Mouse (Mus musculus) thymus, postnatal 36 days (tissue): Measurements from ENCODE around the gene Elk4.

Experiments
- DNase-seq, 2 experiments: peaks; one replicate each; pipeline ENCODE4 v3.0.0; 2022; ENCODE audit warnings: mixed read lengths in 2 of 2

Elk4 gene

DNA sequence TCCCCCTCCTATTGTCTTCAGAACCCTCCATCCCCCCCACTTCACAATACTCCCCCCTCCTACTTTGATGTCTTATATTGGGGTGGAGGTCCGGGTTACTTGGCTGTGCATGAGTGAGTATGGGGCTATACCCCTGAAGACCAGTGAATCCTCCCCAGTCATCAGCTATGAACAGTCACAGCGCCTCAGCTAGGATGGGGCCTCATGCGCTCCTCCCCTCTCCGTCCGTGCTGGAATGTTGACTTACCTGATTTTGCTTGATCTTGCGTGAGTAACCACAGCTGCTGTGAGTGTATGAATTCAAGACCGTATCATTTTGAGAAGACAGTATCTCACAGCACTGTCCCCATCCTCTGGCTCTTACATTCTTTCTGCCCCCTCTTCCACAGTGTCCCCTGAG is 12.5 kb downstream of the Elk4 start:
- no peak for DNase-seq

DNA sequence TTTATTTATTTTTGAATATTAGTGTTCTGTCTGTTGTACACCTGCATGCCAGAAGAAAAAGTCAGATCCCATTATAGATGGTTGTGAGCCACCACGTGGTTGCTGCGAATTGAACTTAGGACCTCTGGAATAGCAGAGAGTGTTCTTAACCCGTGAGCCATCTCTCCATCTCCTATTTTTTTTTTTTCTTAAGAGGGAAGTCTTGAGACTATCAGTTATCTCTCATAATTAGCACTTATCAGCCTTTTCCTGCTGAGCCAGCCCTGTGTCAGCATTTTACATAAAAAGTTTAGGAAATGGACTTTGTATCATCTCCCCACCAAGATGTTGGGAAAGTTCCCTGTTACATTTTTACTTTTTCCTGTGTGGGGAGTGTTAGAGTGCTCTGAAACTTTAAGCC is 14.7 kb downstream of the Elk4 start:
- DNase-seq: no peak

GRCm38 (mm10) chr1:132026925-132027646 is 19.7 kb downstream of the Elk4 start:
- no peak for DNase-seq

DNA sequence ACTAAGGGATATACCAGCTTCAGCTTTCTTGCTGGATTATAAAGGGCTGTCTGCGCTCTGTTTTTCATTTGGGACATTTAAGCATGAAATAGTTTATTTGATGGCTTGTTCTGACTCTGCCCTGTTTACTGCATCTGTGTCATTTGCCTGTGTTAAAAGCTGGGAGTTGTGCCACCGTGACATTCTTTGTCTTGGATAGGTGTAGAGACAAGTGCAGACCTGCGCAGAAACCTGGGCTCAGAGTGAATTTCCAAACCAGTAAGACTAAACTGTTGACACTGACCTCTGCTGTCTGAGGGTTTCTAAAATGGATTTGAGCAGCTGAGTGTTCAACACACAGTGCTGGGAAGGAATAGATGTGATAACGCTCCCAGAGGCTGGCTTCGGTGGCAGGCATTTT is 20.6 kb downstream of the Elk4 start:
- no peak for DNase-seq

GRCm38 (mm10) chr1:132028413-132028812 is 21.0 kb downstream of the Elk4 start:
- no peak for DNase-seq

GRCm38 (mm10) chr1:132030574-132030973 is 23.2 kb downstream of the Elk4 start:
- DNase-seq: peak; percentile 23 to 35

GRCm38 (mm10) chr1:132032172-132032571 is 24.8 kb downstream of the Elk4 start:
- DNase-seq: no peak

DNA sequence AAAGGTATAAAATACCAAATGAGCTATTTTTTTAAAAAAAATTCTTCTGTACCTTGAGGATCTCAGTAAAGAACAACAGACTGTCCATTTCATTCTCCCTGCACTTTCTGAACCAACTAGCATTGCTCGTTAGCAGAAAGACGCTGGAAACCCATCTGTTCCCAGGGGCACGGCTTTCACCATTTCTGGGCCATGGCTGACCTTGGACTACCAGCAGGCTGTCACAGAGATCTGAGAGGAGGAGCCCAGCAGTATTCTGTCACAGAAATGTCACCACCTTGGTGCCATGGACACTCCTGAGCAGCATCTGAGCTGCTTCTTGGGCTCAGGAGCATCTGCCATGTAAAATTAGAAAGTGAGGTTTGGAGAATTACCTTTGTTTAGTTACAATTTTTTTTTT is 30.3 kb downstream of the Elk4 start:
- no peak for DNase-seq

GRCm38 (mm10) chr1:132038753-132039152 is 31.3 kb downstream of the Elk4 start:
- peak; percentile 13 to 30 for DNase-seq

- no peak for DNase-seq
These were observed 32.8 kb downstream of the Elk4 start for GRCm38 (mm10) chr1:132040201-132040621.

- DNase-seq: no peak
These were observed 36.4 kb downstream of the Elk4 start for GRCm38 (mm10) chr1:132043759-132044158.

DNA sequence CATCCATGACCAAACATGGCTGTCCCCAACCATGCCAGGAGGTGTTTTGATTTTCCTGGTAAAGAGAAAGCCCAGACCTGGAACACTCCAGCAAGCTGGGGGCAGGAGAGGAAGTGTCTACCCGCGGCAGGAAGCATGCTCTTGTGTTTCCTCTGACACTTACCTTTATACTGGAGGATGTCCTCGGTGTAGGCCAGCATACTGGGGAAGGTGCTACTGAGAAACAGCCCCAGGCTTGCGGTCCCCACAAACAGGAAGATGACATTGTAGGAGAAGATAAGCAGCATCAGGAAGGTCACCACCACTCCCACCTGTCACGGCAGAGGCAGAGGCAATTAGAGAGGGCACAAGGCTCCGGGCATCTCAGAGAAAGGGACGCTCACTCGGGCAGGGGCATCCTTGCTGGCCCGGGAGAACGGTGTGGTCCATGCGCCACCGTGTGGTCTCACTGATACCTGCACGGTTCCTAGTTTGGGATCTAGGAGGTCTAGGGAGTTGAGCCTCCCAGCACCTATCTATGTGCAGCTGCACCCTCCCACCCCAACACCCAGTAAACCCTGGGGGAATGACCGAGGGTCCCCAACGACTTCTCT is 38.8 kb downstream of the Elk4 start:
- peak; percentile 75 to 79 for DNase-seq

- DNase-seq: no peak
These were observed 44.3 kb downstream of the Elk4 start for GRCm38 (mm10) chr1:132051746-132052145.

GRCm38 (mm10) chr1:132054387-132054786 is 47.0 kb downstream of the Elk4 start:
- DNase-seq: no peak

DNA sequence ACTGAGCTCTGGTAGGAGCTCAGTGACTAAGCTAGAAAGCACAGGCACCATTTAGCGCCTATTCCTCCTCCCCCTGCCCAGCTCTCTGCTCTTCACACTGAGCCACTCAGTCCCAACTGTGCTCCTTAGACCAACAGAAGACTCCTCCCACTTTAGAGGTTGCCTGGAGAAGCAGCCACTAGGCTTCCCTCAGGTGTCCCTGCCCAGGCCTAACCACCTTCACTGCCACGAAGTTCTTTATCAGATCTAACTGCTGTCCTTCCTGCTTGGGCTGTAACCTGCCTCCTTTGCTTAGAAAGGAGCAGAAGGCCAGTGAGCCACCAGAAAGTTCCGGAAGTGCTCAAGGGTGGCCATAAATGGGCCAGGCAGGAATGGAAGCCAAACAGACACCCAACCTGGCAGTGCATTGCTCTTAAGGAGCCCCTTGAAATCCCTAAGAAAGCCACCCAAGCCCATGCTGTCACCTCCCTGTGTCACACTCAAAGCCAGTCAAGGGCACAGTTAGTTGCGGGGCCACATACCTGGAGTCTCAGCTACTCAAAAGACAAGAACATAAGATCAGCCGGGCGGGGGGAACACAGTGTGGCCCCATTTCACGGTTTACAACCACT is 47.8 kb downstream of the Elk4 start:
- DNase-seq: no peak

DNA sequence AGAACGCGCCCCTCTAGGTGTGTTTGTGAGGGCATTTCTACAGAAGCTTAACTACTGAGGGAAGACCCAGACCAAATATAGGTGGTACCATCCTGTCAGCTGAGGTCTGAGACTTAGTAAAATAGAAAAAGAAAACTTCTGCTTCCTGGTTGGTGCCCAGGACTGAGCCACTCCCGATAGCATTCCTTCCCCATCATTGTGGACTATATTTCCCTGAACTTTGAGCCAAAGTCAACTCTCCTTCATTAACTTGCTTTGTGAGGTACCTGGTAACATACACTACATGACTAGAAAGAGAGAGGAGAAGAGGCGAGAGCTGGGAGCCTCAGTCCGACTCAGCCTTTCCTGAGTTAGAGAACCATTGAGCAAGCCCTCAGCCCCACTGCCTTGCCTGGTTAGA is 51.2 kb downstream of the Elk4 start:
- DNase-seq: no peak

DNA sequence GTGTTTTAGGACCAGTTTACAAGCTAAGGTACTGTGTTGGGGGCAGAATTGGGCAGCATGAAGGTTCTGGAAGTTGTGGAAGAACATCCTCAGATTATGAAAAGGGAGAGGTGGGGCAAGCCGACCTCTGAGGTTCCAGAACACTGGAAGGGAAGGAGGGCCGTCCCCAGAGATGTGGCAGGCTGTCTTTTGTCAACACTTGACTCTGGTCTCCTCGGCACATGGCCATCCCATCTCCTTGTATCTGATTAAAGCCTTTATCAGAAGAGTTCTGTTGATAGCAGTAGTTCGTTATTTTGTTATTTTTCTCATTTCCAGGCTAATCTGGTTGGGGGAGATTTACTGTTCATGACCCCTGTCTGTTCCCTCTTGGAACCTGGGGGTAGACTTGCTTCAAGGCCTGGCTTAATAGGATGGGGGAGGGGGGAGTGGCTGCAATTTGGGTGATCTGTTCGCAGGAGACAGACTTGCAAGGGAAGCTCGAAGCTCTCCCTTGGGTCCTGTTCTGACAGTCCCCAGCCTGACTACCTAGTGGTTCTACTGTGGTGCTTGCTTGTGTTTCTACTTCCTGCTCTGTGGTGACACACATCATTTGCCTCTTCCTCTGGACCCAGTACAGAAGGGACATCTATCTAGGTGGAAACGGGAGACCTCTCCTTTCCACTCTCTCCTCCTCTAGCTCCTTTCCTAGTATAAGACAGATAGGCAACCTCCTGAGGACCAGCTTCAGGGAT is 52.8 kb downstream of the Elk4 start:
- no peak for DNase-seq

DNA sequence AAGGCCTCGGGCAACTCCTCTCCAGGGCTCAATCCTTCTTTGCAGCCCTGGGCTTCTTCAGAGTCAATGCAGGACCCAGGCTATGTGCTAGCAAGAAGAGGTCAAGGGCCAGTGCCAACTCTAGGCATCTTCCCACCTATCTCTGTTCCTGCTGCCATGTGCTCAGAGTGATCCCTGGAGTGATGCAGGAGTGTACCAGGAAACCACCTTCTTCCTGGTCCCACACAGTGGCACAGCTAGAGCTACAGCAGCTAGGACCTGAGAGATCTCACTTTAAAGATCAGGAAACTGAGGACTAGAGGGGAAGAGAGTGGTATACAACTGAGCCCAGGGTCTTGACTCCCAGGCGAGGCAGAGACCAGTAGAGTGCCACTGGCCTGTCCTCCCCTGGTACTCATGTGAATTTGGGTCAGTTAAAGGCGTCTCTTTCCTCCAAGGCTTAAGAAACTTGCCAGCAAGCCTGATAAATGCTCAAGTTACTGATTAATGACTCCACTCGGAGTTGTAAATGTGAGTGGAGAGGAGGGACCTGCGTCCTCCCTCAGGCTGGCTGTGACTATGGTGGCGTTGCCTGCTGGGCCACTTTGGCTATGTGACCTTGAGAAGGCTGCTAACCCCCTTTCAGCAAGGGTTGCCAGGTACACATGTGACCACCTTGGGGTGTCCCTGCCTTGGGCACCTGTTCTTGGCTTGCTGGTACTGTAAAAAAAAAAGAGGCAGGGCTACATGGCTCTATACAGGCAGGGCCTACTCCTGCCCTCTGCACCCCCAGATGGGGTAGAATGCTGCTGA is 54.5 kb downstream of the Elk4 start:
- DNase-seq: no peak

DNA sequence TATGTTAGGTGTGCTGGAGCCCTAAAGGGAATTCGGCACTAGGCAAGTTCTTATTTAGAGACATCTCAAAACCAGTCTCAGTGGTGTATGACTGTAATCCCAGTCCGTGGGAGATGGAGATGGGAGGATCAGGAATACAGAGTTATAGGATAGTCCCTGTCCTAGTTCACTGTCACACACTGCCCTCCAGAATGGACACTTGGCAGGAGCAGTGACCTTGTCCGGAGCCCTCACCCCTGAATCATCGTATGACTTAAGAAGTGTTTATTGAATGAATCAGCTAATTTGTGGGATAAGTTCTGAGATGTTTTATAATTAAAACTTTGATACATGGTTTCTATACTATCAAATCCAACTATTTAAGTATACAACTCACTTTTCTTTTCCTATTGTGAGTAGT is 55.7 kb downstream of the Elk4 start:
- DNase-seq: no peak

DNA sequence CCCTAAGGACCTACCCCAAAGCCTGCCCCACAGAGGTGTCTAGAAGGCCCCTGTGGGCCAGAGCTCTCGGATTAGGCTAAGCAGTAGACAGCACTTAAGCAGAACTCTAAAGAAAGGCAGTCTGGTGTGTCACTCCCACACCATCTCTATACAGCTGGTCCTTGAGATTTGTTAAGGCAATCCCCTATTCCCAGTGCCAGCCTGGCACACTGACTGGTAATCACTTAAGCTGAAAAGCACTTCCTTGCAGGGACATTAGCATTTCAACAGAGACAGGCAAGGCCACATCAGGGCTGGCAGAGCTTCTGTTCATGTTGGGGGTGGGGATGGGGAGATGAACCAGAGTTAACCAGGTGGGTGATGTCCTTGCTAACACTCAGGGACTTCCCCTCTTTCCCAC is 57.6 kb downstream of the Elk4 start:
- no peak for DNase-seq

GRCm38 (mm10) chr1:132065475-132066172 is 58.2 kb downstream of the Elk4 start:
- no peak for DNase-seq
